Mouse (Mus musculus) cerebellum, adult 8-10 months (tissue): Measurements from ENCODE around the gene Map3k14.
A peak's percentile ranks its signal among the peaks of the same experiment; 100 is the strongest.

Experiments used
- DNase-seq: peaks from one replicate; pipeline ENCODE4 v3.0.0; 2022

The Map3k14 gene

DNA sequence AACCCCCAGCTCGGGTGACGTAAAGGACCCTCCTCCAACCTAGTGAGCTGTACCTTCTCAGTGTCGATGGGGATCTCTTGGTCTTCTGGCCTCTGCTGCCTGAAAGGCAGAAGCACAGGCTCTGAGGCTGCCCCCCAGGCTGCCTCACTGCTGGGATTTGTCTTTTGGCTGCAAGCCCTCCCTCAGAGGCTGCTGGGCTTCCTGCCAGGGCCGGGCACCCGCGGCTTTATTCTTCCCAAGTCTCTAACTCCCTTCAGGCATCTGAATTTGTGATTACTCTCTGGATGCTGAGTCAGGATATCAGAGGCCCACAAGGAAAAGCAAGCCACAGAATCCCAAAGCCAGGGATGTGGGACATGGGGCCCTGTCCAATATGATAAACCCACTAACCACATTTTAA lies 65.6 kb downstream of the Map3k14 start:
- peak; percentile 80 for DNase-seq

DNA sequence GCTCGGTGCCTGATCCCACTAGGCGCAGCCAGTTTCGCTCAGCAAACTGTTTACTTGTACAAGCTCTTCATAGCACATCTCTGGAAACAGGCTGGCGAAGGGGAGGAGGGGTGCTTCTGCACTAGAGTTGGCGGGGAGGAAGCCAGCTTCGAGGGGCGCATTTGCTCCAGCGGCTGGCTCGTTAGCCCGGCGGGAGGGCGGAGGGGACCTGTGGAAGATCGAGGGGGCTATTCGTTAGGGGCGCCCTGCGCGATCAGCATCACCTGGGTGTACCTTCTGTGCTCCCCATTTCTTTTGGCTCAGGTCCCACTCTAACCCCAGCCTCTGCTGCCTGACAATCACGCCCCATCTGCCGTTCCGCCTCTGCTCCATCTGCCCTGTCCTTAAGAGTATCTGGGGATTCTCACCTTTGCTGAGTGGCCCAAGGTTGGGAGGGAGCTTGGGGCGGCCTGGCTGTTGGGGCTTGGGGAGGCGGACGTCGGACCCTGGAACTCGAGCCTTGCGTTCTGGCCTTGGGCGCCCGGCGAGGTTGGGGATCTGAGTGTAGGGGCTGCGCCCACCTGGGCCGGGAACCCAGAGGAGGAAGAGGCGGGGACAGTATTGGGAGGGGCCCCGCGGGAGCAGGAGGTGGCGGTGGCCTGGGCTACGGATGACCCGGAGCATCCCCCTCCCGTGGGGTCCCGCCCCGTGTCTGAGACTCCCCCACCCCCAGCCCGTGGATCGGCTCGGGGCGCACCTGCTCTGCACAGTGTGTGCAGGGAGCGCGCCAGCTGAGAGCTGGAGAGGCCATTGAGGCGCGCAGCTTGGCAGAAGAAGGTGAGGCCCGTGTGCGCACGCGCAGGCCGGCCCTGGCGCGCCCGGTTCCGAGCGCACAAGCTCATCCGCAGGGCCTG lies 68.1 kb downstream of the Map3k14 start:
- DNase-seq: peak; percentile 88

DNA sequence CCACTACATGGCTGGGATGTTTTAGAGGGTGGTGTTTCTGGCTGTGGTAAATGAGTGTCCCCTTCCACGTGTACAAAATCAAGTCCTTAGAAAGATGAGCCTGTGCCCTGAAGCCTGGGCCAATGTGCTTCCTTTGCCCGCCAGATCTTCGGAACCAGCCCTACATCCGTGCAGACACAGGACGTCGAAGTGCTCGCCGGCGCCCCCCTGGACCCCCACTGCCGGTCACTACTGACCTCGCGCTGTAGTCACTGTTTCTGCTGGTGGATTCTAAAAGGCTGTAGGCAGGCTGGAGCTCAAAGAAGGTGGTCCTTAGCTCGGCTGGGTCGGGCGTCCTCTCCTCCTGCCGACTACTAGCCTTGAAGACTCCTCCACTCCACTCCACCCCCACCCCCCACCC lies 68.9 kb downstream of the Map3k14 start:
- DNase-seq: no peak

DNA sequence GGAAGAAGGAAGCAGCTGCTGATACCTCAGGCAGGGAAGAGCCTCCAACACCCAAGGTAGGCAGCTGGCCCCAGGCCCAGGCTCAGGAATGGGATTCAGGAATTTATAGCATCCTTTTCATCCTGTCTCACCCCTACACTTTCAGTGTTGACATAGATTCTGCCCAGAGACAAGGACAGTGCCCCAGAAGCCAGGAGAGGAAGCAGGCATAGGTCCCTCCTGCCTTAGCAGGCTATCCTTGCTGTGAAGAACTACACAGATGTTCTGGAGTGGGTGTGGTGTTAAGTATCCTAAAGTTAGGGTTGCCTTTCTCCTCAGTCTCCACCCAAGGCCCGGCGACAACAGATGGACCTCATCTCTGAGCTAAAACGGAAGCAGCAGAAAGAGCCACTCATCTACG lies 69.9 kb downstream of the Map3k14 start:
- no peak for DNase-seq

DNA sequence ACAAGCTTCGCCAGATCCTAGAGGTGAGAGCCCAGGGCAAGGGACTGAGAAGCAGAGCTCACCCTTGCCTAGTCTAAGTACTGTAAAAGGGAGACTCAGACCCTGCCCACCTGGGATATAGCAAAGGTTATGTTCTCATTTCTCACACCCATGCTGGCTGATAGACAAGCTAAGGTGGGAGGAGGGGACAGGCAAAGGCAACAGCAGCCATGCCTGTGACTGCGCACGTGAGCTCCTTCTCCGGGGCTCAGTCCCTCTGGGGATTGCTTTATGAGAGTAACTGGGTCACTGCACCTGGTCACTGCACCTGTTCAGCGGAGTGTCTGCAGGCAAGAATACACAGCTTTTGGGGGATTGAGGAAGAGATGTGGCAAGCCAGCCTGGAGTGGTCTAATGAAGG lies 71.6 kb downstream of the Map3k14 start:
- DNase-seq: no peak

DNA sequence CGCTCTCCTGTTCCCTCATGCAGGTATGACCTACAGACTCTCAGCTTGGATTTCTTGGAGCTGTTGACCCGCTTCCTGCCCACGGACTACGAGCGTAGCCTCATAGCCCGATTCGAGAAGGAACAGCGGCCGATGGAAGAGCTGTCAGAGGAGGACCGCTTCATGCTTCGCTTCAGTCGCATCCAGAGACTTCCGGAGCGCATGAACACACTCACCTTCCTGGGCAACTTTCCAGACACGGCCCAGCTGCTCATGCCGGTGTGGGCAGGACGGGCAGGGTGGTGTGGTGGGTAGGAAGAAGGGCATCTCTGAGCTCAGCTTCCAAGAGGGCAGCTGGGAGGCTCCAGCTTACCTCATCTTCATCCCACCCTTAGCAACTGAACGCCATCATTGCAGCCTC lies 72.0 kb downstream of the Map3k14 start:
- peak; percentile 53 for DNase-seq

DNA sequence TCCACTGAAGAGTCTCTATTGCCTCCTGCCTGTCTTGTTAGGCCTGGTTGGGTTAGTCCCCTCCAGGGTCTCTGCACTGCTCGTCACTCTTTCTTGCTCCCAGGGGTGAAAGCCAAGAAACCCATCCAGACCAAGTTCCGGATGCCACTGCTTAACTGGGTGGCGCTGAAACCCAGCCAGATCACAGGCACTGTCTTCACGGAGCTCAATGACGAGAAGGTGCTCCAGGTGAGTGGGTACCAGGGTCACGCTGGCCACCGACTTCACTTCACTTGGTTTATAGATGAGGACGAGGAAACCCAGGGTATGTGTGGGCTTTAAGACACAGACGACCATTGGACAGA lies 73.5 kb downstream of the Map3k14 start:
- no peak for DNase-seq

DNA sequence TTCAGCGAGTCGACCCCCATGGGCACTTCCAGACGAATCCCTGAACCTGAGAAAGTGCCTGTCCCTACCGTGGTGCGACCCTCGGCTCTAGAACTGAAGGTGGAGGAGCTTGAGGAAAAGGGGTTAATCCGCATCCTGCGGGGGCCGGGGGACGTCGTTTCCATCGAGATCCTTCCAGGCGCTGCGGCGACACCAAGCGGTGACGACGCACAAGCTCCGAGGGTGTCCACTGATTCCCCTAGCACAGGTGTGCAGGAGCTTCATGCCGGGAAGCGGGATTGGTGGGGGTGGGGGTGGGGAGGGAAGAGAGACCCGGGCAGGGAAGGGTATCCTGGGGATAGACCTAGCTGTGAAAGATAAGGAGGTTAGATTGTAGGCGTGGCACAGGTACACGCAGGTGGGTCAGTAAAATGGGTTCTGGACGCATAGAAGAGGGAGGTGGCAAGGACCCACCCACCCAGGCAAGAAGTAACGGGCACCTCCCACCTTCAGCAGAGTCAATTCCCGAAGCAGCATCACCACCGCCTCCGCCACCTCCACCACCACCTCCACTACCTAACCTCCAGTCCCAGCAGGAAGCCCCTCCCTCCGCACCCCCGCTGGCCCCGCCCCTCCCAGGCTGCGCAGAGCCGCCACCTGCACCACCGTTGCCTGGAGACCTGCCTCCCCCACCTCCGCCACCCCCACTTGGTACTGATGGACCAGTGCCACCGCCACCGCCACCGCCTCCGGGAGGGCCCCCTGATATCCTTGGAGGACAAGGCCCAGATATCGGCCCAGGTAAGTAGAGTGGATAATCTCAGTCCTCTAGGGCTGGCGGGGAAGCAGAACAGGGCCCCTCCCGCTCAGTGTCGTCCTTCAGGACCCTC lies 74.1 kb downstream of the Map3k14 start:
- DNase-seq: peak; percentile 80

DNA sequence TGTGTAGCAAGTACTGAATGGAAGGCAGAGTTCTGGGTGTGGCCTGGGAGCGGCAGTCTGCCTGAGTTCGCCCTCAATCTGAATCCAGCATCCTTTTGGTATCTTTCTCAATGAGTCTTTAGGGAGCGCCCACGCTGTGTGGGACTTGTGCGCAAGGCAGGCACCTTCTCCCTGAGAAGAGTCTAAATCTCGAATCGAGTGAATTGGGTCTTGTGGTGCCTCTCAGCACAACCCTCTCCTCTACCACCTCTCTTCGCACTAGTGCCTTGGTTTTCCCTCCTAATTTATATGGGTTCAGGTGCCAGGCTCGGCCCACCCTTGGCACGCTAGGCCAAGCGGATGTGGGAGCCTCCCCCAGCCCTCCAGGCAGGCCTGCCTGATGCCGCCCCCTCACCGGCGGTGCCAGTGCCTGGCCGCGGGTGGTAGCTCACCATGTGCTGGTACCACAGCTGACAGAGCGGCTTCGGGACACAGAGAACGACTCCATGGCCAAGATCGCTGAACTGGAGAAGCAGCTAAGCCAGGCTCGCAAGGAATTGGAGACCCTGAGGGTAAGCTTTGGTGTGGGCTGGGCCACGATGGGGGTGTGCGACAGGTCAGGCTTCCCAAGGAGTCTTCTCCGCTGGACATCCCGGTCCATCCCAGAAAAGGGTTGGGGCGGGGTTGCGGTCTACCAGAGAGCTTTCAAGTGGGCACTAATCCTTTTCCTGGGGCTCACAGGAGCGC lies 74.9 kb downstream of the Map3k14 start:
- peak; percentile 51 for DNase-seq

DNA sequence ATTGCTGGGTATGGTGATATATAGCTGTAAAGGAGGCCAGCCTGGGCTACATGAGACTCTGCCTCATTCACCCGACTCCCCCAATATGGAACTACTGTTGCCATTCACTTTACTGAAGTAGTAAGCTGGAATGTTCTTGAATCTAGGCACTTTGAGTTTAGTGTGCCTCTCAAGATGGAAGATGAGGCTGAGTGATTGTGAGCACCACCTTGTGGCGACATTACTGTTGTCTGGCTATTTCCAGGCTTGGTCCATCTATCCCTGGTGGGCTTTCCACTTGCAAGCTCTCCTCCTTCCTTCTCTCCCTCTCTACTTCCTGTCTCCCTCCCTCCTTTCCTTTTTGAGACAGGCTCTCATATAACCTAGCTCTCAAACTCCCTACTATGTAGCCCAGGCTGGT lies 82.4 kb downstream of the Map3k14 start:
- DNase-seq: no peak

DNA sequence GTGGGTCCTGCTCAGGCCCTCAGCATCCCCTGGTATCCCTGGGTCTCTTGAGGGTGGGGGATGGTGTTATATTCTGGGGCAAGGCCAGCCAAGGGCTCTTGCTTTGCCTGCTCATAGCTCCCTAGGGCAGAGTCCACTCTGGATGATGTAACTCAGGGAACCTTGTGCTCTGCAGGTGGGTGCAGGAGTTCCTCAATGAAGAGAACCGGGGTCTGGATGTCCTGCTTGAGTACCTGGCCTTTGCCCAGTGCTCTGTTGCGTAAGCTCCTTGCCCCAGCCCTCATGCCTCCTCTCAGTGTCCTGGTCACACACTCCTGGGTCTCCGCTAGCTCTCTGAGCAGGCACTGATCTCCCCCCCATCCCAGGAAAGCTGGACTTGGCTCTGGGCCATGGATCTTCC lies 85.4 kb downstream of the Map3k14 start:
- no peak for DNase-seq

DNA sequence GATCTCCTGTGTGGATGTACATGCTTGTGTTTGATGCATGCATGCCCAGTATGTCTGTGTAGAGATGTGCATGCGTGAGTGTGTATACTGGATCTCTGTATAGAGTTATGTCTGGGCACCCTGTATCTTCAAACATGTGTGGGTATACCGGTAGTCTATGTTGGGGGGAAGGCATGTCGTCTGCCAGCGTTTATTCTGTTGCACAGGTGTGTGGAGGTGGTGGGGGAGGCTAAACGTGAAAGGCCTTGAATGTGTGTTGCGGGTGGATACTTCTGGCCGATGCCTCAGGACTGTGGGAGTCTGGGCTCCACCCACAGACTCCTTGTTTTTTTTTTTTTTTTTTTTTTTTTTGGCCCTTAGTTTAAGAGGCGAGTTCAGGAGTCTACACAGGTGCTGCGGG lies 85.9 kb downstream of the Map3k14 start:
- DNase-seq: no peak

DNA sequence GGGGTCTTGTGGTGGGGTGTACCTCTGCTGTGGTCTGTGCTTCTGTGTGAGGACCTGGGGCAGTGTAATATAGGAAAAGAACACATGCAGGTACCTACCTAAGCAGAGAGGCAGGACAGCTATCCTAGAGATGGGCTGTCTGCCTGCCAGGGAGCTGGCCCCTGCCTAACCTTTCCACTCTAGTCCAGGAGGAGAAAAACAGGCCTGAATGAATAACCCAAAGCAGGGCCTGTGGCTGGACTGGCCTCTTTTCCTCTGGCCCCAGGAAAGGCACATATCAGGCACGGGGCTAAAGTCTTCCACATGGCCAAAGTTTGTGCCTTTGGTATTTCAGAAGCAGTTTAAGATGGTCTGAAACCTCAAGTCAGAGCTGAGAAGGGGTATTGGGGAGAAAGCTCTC lies 86.8 kb downstream of the Map3k14 start:
- no peak for DNase-seq

DNA sequence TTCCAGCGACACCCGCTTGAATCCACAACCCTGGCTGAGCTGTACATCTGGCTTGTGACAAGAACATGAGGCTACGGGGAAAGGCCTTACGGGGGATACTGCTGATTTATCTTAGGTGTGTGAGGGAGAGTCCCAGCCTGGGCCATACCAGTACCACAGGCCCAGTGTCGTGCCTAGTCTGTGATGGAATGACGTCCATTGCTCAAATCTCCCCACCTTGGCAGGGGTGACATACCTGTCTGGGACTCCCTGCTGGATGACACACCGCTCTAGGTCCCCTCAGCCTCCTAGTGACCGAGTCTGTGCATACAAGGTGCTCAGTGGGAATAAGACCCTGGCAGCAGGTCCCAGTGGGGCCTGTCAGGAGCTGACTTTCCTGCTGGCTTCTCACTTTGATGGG lies 88.5 kb downstream of the Map3k14 start:
- DNase-seq: no peak

DNA sequence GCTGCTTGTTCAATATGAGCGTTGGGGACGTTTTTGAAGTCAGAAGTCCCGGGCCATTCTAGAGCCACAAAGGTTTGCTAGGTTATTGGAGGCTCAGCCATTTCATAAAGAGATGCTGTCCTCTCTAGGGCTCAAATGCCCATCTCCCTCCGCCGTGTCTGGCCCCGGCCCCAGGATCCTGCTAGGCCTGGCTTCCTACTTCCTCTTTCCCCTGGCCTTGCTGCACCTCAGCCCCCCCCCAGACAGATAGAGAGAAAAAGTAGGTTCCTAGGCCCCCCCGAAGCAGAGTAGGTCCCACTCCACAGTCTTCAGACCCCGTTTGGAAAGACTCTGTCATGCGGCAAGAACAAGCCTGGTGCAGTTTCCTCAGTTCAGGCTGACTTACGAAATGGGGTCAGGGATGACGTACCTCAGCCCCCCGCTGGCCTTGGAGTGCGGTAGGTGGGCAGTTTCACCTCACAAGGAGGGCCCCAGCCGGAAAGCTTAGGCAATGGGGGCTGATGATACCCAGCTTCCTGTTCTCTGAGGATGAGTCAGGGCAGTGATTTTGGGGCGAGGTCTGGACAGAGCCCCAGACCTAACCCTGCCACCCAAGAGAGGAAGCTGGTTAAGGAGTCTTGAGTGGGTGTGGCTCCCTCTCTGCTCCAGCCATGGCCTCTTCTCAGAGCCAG lies 89.3 kb downstream of the Map3k14 start:
- no peak for DNase-seq

DNA sequence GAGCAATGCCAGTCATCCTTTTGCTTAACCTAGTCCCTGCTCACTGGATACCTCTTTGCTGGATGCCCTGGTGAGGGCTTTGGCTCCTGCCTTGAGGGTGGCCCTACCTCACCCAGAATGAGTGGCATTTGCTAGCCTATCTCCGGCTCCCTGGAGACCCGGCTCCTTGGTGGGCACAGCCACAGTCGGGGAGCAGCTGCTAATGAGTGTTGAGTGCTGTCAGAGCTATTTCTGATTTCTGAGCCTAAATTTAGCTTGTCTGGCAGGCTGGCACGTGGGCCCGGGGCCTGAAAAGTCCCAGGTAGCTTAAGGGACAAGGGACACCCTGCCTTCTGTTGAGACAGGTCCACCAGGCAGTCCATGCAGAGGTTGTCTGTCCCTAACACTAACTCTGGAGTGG lies 90.1 kb downstream of the Map3k14 start:
- no peak for DNase-seq

DNA sequence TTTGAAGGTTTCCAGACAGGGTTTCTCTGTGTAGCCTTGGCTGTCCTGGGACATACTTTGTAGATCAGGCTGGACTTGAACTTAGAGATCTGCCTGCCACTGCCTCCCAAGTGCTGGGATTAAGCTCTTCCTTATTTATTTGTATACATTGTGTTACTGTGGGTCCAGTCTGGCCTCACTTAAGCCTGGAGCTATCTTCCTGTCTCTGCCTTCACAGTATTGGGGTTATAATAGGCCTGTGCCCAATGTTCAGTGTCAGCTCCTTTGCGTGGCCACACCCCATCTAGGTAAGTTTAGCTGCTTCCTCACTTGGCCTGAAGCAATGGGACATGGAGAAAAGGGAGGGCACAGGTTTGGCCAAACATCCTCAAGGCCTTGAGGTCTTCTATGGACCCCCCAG lies 90.8 kb downstream of the Map3k14 start:
- DNase-seq: no peak

DNA sequence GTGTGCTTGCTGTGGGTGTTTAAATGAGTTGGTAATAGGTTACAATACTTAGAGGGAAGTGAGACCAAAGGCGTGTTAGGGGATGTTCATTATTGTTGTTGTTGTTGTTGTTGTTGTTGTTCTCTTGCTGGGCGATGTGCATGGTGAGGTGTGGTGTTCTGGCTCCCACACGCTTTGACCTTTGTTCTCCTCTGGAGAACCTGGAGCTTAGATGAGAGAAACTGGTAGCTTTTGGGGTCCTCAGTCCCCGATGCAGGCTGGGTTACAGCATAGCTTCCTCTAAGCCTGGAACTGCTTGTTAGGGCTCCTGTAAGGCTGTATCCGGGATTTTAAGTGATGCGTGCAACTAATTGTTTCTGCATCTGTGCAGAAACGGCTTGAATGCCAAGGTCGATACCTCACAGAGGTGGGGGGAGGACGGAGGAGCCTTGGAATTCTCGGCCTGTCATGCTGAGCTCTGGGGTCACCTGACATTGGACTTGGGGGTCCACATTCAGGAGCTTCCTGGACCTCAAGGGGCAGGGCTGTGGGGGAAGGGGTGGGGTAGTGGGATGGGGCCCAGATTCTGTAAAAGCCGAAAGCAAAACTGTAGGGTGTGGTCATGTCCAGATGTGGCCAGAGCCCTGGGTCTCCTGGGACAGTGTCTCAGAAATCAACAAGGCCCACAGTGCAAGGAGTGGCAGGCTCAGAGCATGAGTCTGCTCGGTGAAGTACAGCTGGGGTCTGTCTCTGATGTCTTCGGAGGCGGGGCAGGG lies 91.4 kb downstream of the Map3k14 start:
- no peak for DNase-seq

DNA sequence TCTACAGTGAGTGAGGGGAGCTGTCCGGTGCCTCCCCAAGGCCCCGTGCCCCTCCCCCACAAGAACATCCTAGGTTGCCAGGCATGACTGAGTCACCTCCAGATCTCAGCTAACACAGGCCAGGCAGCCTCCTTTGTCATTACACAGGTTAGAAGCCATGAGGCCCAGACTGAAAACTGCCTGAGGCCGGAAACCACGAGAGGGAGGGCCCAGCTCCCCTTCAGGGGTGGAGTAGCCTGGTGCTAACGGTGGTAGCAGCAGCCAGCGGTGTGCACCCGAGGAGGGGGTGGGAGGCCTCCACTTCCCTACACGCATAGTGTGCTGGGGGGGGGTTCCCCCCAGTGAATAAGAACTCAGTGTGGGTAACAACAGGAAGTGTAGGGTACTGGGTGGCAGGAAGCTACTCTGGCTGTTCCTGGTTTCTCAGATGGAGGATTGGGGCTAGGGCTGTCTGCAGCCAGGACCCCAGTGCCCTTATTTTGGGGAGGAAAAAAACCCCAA lies 92.3 kb downstream of the Map3k14 start:
- no peak for DNase-seq

DNA sequence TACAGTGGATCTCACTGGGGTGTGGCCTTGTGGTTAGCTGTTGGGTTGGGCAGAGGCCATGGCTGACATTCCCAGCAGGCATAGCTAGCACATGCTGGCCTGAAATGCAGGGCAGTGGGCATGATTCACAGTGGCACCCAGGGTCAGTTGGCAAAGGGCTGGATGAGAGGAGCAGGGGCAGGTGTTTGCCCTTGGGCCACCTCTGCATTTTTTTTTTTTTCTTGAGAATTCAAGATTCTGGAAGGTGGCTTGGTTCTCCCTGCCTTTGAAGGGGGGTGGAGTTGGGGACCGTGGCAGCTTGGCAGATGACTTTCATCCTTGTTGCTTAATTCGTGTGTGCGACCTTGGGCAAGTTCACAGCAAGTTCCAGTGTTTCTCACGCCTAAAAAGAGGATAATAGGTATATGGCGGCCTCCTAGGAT lies 92.8 kb downstream of the Map3k14 start:
- DNase-seq: no peak

DNA sequence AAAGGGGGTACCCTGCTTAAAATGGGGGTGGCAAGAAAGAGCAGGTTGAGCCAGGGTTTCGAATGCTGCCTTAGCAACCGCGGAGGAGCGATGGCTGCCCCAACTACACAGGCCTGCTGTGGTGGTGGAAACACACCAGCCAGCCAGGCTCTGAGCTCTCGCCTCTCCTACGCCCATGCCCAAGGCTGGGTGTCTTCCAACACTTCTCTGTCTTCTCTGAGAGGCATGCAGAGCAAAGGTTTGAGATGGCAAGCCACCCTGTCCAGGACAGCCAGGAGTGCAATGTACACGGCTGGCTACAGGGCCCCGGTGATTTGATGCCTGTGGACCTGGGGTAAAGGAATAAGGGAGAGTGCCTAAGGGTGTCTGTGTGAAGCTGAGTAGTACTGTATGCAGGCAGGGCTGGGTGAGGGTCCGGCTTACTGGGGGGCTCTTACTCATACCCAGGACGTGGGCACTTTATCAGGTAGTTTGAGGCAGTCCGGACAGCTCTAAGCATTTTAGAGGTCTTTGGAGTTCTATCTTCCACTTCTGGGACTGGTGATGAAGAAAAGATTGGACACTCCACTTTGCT lies 93.4 kb downstream of the Map3k14 start:
- no peak for DNase-seq
